ENCODE assay signal across 9 mouse cellular contexts in genomic region chr11:100897294-100898231, GRCm38 (mm10). TPM values are rescaled to one million over a fixed set of nuclear protein-coding genes. Genes with fewer than 3 reads are reported as not detected.
DNase-seq lines count a peak whose midpoint lies in the region; ATAC-seq and TF ChIP-seq lines count a peak whose summit lies in the region.
"Had no signal": no experiment of that assay in that cellular context is flagged by ENCODE, and none has a peak within 500 bp of the region (broad histone marks: within the 10 kb centered on the region; RNA-seq: fewer than 3 reads in every experiment).

No protein-coding gene starts in this region.

- WGBS in liver, embryonic 13.5 days (ENCODE audit: insufficient replicate concordance), result 67% methylated on average over 7 of the region's 7 CpGs
- WGBS in liver, postnatal 0 days (ENCODE audit: insufficient replicate concordance), result 77% methylated on average over 7 of the region's 7 CpGs
- WGBS in stomach, postnatal 0 days, result 65% methylated on average over 7 of the region's 7 CpGs
- WGBS in heart, embryonic 12.5 days, result 81% methylated on average over 7 of the region's 7 CpGs

- H3K27me3 ChIP-seq in liver, embryonic 13.5 days, result no peaks in the 10 kb centered on the region
- H3K27me3 ChIP-seq in liver, postnatal 0 days (ENCODE audit: insufficient read depth, low read length), result no peaks in the 10 kb centered on the region
- no peaks in the 10 kb centered on the region for H3K27me3 ChIP-seq in stomach, postnatal 0 days (ENCODE audit: control insufficient read depth, insufficient read depth, low read length)
- H3K27me3 ChIP-seq in heart, embryonic 12.5 days (replicated peaks), result no peaks in the 10 kb centered on the region
- H3K27me3 ChIP-seq: lung, embryonic 15.5 days had no signal

- TF ChIP-seq EP300 in liver, postnatal 0 days (IDR thresholded peaks at IDR 0.05; ENCODE audit: low read depth), result no peak
- TF ChIP-seq EP300 in stomach, postnatal 0 days (optimal IDR thresholded peaks at IDR 0.05), result no peak

- H3K4me1 ChIP-seq in liver, embryonic 13.5 days (replicated peaks), result peaks cover 17% of the 10 kb centered on the region
- 0 out of 2 replicates have a peak, but pooled peaks cover 4% of the 10 kb centered on the region for H3K4me1 ChIP-seq in liver, postnatal 0 days (ENCODE audit: insufficient read depth)
- H3K4me1 ChIP-seq in stomach, postnatal 0 days (replicated peaks; ENCODE audit: control insufficient read depth, insufficient read depth), result no peaks in the 10 kb centered on the region
- peaks cover 9% of the 10 kb centered on the region; the same call in 1 of the 2 replicates for H3K4me1 ChIP-seq in heart, embryonic 12.5 days (replicated peaks)

- TF ChIP-seq CTCF in liver, postnatal 0 days (IDR thresholded peaks at IDR 0.05; ENCODE audit: low read depth), result no peak
- no peak for TF ChIP-seq CTCF in stomach, postnatal 0 days (IDR thresholded peaks at IDR 0.05; ENCODE audit: low read depth)

- H3K9ac ChIP-seq in liver, embryonic 13.5 days, result no peak overlapping the region
- no peak overlapping the region for H3K9ac ChIP-seq in liver, postnatal 0 days (replicated peaks)
- H3K9ac ChIP-seq in stomach, postnatal 0 days (ENCODE audit: low read length), result no peak overlapping the region
- H3K9ac ChIP-seq in heart, embryonic 12.5 days, result no peak overlapping the region
- H3K9ac ChIP-seq: lung, embryonic 15.5 days had no signal

- 0 out of 2 replicates have a peak overlapping the region, but pooled peaks have one; percentile 3 for H3K27ac ChIP-seq in liver, embryonic 13.5 days
- H3K27ac ChIP-seq in liver, postnatal 0 days (ENCODE audit: low read depth), result no peak overlapping the region
- H3K27ac ChIP-seq in stomach, postnatal 0 days (replicated peaks), result no peak overlapping the region
- H3K27ac ChIP-seq in heart, embryonic 12.5 days (ENCODE audit: poor library complexity, severe bottlenecking), result no peak overlapping the region
- H3K27ac ChIP-seq: lung, embryonic 15.5 days had no signal

- ATAC-seq in liver, embryonic 13.5 days (ENCODE audit: low read depth), result no peak
- ATAC-seq in liver, postnatal 0 days, result no peak
- peak; percentile 77 for ATAC-seq in stomach, postnatal 0 days (ENCODE audit: low FRiP score, low TSS enrichment)
- ATAC-seq in heart, embryonic 12.5 days (ENCODE audit: insufficient number of reproducible peaks, low FRiP score), result no peak
- ATAC-seq in erythroid progenitor cell, adult 5-6 weeks (replicated peaks; ENCODE audit: low FRiP score, poor library complexity, severe bottlenecking), result no peak

- H3K9me3 ChIP-seq in liver, embryonic 13.5 days (replicated peaks), result no peaks in the 10 kb centered on the region
- no peaks in the 10 kb centered on the region for H3K9me3 ChIP-seq in liver, postnatal 0 days (ENCODE audit: low read length)
- no peaks in the 10 kb centered on the region for H3K9me3 ChIP-seq in stomach, postnatal 0 days (ENCODE audit: control insufficient read depth, low read length)
- 0 out of 2 replicates have a peak, but pooled peaks cover 4% of the 10 kb centered on the region for H3K9me3 ChIP-seq in heart, embryonic 12.5 days (replicated peaks)
- H3K9me3 ChIP-seq: lung, embryonic 15.5 days had no signal

- no peak overlapping the region for H3K4me3 ChIP-seq in liver, embryonic 13.5 days (replicated peaks)
- H3K4me3 ChIP-seq in liver, postnatal 0 days (ENCODE audit: low read depth, low read length), result no peak overlapping the region
- no peak overlapping the region for H3K4me3 ChIP-seq in stomach, postnatal 0 days (ENCODE audit: low read depth, low read length)
- no peak overlapping the region for H3K4me3 ChIP-seq in heart, embryonic 12.5 days
- H3K4me3 ChIP-seq: lung, embryonic 15.5 days had no signal

- DNase-seq in liver, embryonic 13.5 days, result no peak
- no peak for DNase-seq in liver, postnatal 0 days
- peak; percentile 69 for DNase-seq in cerebellum, adult 9-11 months
- DNase-seq in layer of hippocampus, postnatal 10 days (ENCODE audit: low spot score in 2 of 2), result peak; percentile 59 to 62
- no peak for DNase-seq in stomach, postnatal 0 days (ENCODE audit: low spot score)
- DNase-seq in heart, postnatal 10 days, result no peak

- intact Hi-C loops in heart, postnatal 10 days (cut with DNase I), result loop anchor here (10.0 kb wide), 1 partner anchor 277 kb away; the partner anchor contains the start of genes Ccr10, Cntnap1 and Plekhh3

- H3K36me3 ChIP-seq in liver, embryonic 13.5 days, result peaks cover 69% of the 10 kb centered on the region
- H3K36me3 ChIP-seq in liver, postnatal 0 days (replicated peaks; ENCODE audit: insufficient read depth, low read length), result peaks cover 78% of the 10 kb centered on the region
- peaks cover 32% of the 10 kb centered on the region for H3K36me3 ChIP-seq in stomach, postnatal 0 days (ENCODE audit: control insufficient read depth, insufficient read depth, low read length)
- peaks cover 75% of the 10 kb centered on the region for H3K36me3 ChIP-seq in heart, embryonic 12.5 days

- no peak overlapping the region for H3K4me2 ChIP-seq in liver, embryonic 13.5 days
- no peak overlapping the region for H3K4me2 ChIP-seq in liver, postnatal 0 days (ENCODE audit: low read depth, low read length)
- no peak overlapping the region for H3K4me2 ChIP-seq in stomach, postnatal 0 days (replicated peaks; ENCODE audit: low read depth)
- no peak overlapping the region for H3K4me2 ChIP-seq in heart, embryonic 12.5 days
- H3K4me2 ChIP-seq: lung, embryonic 15.5 days had no signal

RNA-seq across cellular contexts. Expression of gene Stat5a, which starts 38.4 kb away (rescaled TPM):
- 11.1 and 14.6 TPM in 2 replicates for polyA plus RNA-seq in liver, embryonic 13.5 days (2015; fragmentation: Nextera tagmentation; extraction: Ambion mirVana)
- 4.7 and 6.0 TPM in 2 replicates for polyA plus RNA-seq in liver, postnatal 0 days (2015; fragmentation: Nextera tagmentation; extraction: Ambion mirVana)
- total RNA-seq in layer of hippocampus, postnatal 10 days (2021), result 1 to 10 TPM; 2.4 to 3.9 TPM
- polyA plus RNA-seq in stomach, postnatal 0 days (2015; fragmentation: Nextera tagmentation; extraction: Ambion mirVana), result 13.0 and 13.5 TPM in 2 replicates
- polyA plus RNA-seq in heart, embryonic 12.5 days (2016; fragmentation: Nextera tagmentation; extraction: Ambion mirVana), result 6.6 and 8.3 TPM in 2 replicates
- total RNA-seq in heart, postnatal 10 days (2021), result 10 to 100 TPM; 22.9 to 26.9 TPM
- total RNA-seq in erythroid progenitor cell, adult 5-6 weeks (2015; ENCODE audit: low replicate concordance), result 3.2 and 7.5 TPM in 2 replicates
- total RNA-seq in erythroid progenitor cell, adult 5-6 weeks (2017; ENCODE audit: low replicate concordance), result 5.3 and 5.4 TPM in 2 replicates

RNA-seq across cellular contexts. Expression of gene Stat3, which starts 41.8 kb away (rescaled TPM):
- polyA plus RNA-seq in liver, embryonic 13.5 days (2015; fragmentation: Nextera tagmentation; extraction: Ambion mirVana), result 28.5 and 32.8 TPM in 2 replicates
- polyA plus RNA-seq in liver, postnatal 0 days (2015; fragmentation: Nextera tagmentation; extraction: Ambion mirVana), result 44.9 and 53.7 TPM in 2 replicates
- total RNA-seq in layer of hippocampus, postnatal 10 days (2021), result 10 to 100 TPM; 35.9 to 39.0 TPM
- 47.7 and 55.1 TPM in 2 replicates for polyA plus RNA-seq in stomach, postnatal 0 days (2015; fragmentation: Nextera tagmentation; extraction: Ambion mirVana)
- polyA plus RNA-seq in heart, embryonic 12.5 days (2016; fragmentation: Nextera tagmentation; extraction: Ambion mirVana), result 60.0 and 63.2 TPM in 2 replicates
- 100 to 1,000 TPM; 110 to 117 TPM for total RNA-seq in heart, postnatal 10 days (2021)
- total RNA-seq in erythroid progenitor cell, adult 5-6 weeks (2015; ENCODE audit: low replicate concordance), result 31.0 and 31.4 TPM in 2 replicates
- 26.2 and 26.6 TPM in 2 replicates for total RNA-seq in erythroid progenitor cell, adult 5-6 weeks (2017; ENCODE audit: low replicate concordance)

RNA-seq across cellular contexts. Expression of gene Stat5b, which starts 47.0 kb away (rescaled TPM):
- polyA plus RNA-seq in liver, embryonic 13.5 days (2015; fragmentation: Nextera tagmentation; extraction: Ambion mirVana), result 21.1 and 23.8 TPM in 2 replicates
- polyA plus RNA-seq in liver, postnatal 0 days (2015; fragmentation: Nextera tagmentation; extraction: Ambion mirVana), result 15.4 and 16.4 TPM in 2 replicates
- total RNA-seq in layer of hippocampus, postnatal 10 days (2021), result 10 to 100 TPM; 12.2 to 13.0 TPM
- 16.1 and 17.3 TPM in 2 replicates for polyA plus RNA-seq in stomach, postnatal 0 days (2015; fragmentation: Nextera tagmentation; extraction: Ambion mirVana)
- 35.0 and 35.3 TPM in 2 replicates for polyA plus RNA-seq in heart, embryonic 12.5 days (2016; fragmentation: Nextera tagmentation; extraction: Ambion mirVana)
- total RNA-seq in heart, postnatal 10 days (2021), result 10 to 100 TPM; 52.1 to 58.6 TPM
- total RNA-seq in erythroid progenitor cell, adult 5-6 weeks (2015; ENCODE audit: low replicate concordance), result 5.9 and 10.1 TPM in 2 replicates
- 7.0 and 10.3 TPM in 2 replicates for total RNA-seq in erythroid progenitor cell, adult 5-6 weeks (2017; ENCODE audit: low replicate concordance)

Comparison
In these comparisons a context has a peak if more than half of its experiments do, and no peak if none do; other contexts are left out.
1. DNase-seq: peak in cerebellum, adult 9-11 months (single experiment) and layer of hippocampus, postnatal 10 days (2 of 2); none in liver, embryonic 13.5 days (single experiment), liver, postnatal 0 days (single experiment), stomach, postnatal 0 days (single experiment) and heart, postnatal 10 days (0 of 2).